Mouse (Mus musculus) cerebellum, adult 2 months (tissue): ENCODE measurements around the gene Tet2.

ENCODE experiments used
- CTCF ChIP-seq: fragments of 200-500 bp; IDR thresholded peaks from 2 replicates; pipeline ENCODE4 v1.5.1; 2011; ENCODE audit warnings: low read depth, mild to moderate bottlenecking, control low read depth, low read length, moderate library complexity, borderline replicate concordance; ENCODE audit not compliant: insufficient read depth
- POLR2A ChIP-seq: fragments of 200-500 bp; IDR thresholded peaks from 2 replicates; pipeline ENCODE4 v1.6.1; 2011; ENCODE audit warnings: low read length, control low read depth, borderline replicate concordance; ENCODE audit not compliant: insufficient read depth

DNA sequence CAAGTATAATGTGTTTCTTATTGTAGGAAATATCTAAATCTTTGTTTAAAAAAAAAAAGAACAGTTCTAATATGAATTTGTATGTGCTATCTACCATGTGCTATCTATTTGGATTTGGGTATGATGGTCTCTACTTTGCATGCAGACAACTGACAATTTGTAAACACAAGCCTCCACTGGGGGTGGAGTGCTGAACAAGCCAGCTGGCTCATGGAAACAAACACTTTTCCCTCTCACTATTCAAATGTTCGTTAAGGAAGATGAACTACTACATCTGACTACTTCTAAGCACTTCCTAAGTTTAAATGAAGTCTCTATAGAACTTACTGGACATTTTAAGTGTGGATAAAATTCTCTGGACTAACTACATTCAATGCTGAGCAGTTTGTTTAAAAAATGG, 71.2 kb downstream of the Tet2 start:
- TF ChIP-seq CTCF (no peak), POLR2A (no peak)
